Mouse (Mus musculus): ENCODE data around the gene Hdhd3.
A peak's percentile ranks its signal among the peaks of the same experiment; 100 is the strongest.

The Hdhd3 gene

GRCm38 (mm10) chr4:62472071-62472470, 31.2 kb downstream of the Hdhd3 start:
- no peak for DNase-seq

GRCm38 (mm10) chr4:62470598-62471051, 32.6 kb downstream of the Hdhd3 start, which contains the start of gene Wdr31:
TSS of gene Wdr31 (minus strand) at chr4:62470896.
- DNase-seq: peak; percentile 61

GRCm38 (mm10) chr4:62468158-62468557, 35.1 kb downstream of the Hdhd3 start:
- DNase-seq: no peak

GRCm38 (mm10) chr4:62463124-62463523, 40.1 kb downstream of the Hdhd3 start:
- no peak for DNase-seq

GRCm38 (mm10) chr4:62460348-62460747, 42.9 kb downstream of the Hdhd3 start:
- no peak for DNase-seq

GRCm38 (mm10) chr4:62459081-62459480, 44.2 kb downstream of the Hdhd3 start:
- DNase-seq: peak; percentile 83

GRCm38 (mm10) chr4:62454995-62455394, 48.3 kb downstream of the Hdhd3 start:
- no peak for DNase-seq

Measured in layer of hippocampus, adult 9-11 months (tissue).